Comparison of ENCODE assay signal across 8 mouse cellular contexts in genomic region chr11:115321906-115322693, GRCm38 (mm10). TPM values are rescaled to one million over a fixed set of nuclear protein-coding genes. Genes with fewer than 3 reads are reported as not detected.
A peak's percentile ranks its signal among the peaks of the same experiment; 100 is the strongest.
DNase-seq lines count a peak whose midpoint lies in the region; ATAC-seq and TF ChIP-seq lines count a peak whose summit lies in the region.

Gene Ush1g, minus strand, starts transcription at chr11:115322041.

- H3K9me3 ChIP-seq in embryonic facial prominence, embryonic 11.5 days (replicated peaks; ENCODE audit: control insufficient read depth, low read length): no peaks in the 10 kb centered on the region
- H3K9me3 ChIP-seq in limb, embryonic 15.5 days: no peaks in the 10 kb centered on the region
- H3K9me3 ChIP-seq in midbrain, postnatal 0 days (ENCODE audit: low read length): no peaks in the 10 kb centered on the region

- peak; percentile 33; the same call in 1 of the 2 replicates for ATAC-seq in embryonic facial prominence, embryonic 11.5 days (replicated peaks; ENCODE audit: insufficient number of reproducible peaks, low FRiP score, low TSS enrichment, low read depth)
- ATAC-seq in hematopoietic stem cell, adult 5-6 weeks (replicated peaks in 1 of 2; ENCODE audit: insufficient read depth in 1 of 2, low FRiP score in 2 of 2, low TSS enrichment in 1 of 2, low read depth in 1 of 2, poor library complexity in 2 of 2, severe bottlenecking in 2 of 2): peak; percentile 47 to 71; a peak in 3 of 4 replicates
- ATAC-seq in limb, embryonic 15.5 days (ENCODE audit: insufficient number of reproducible peaks, low FRiP score, low TSS enrichment, low read depth): no peak
- peak; percentile 39; the same call in 1 of the 2 replicates for ATAC-seq in midbrain, postnatal 0 days (ENCODE audit: low FRiP score)

- H3K27ac ChIP-seq in embryonic facial prominence, embryonic 11.5 days (replicated peaks; ENCODE audit: low read depth, low read length): no peak within 1 kb of the TSS
- no peak within 1 kb of the TSS for H3K27ac ChIP-seq in limb, embryonic 15.5 days
- H3K27ac ChIP-seq in midbrain, postnatal 0 days (ENCODE audit: low read depth, low read length): no peak within 1 kb of the TSS

- no peak within 1 kb of the TSS for H3K4me3 ChIP-seq in embryonic facial prominence, embryonic 11.5 days (ENCODE audit: low read depth, low read length)
- no peak within 1 kb of the TSS for H3K4me3 ChIP-seq in limb, embryonic 15.5 days
- H3K4me3 ChIP-seq in midbrain, postnatal 0 days (ENCODE audit: low read depth, low read length): peak within 1 kb of the TSS; percentile 5; the same call in 1 of the 2 replicates

- H3K4me2 ChIP-seq in embryonic facial prominence, embryonic 11.5 days (ENCODE audit: low read depth, low read length): peak within 1 kb of the TSS; percentile 8
- 0 out of 2 replicates have a peak within 1 kb of the TSS, but pooled peaks have one; percentile 10 for H3K4me2 ChIP-seq in limb, embryonic 15.5 days
- peak within 1 kb of the TSS; percentile 30 for H3K4me2 ChIP-seq in midbrain, postnatal 0 days (ENCODE audit: low read depth, low read length, poor library complexity, severe bottlenecking)

- H3K27me3 ChIP-seq in embryonic facial prominence, embryonic 11.5 days (ENCODE audit: control insufficient read depth, insufficient read depth, low read length): peaks cover 75% of the 10 kb centered on the region
- H3K27me3 ChIP-seq in limb, embryonic 15.5 days: peaks cover 94% of the 10 kb centered on the region
- peaks cover 62% of the 10 kb centered on the region for H3K27me3 ChIP-seq in midbrain, postnatal 0 days (ENCODE audit: insufficient read depth, low read length)

- no peaks in the 10 kb centered on the region for H3K4me1 ChIP-seq in embryonic facial prominence, embryonic 11.5 days (ENCODE audit: control insufficient read depth, insufficient read depth, low read length)
- H3K4me1 ChIP-seq in limb, embryonic 15.5 days: peaks cover 13% of the 10 kb centered on the region
- H3K4me1 ChIP-seq in midbrain, postnatal 0 days (ENCODE audit: insufficient read depth, low read length): no peaks in the 10 kb centered on the region

- no peaks in the 10 kb centered on the region for H3K36me3 ChIP-seq in embryonic facial prominence, embryonic 11.5 days (replicated peaks; ENCODE audit: control insufficient read depth, insufficient read depth, low read depth, low read length)
- no peaks in the 10 kb centered on the region for H3K36me3 ChIP-seq in limb, embryonic 15.5 days
- no peaks in the 10 kb centered on the region for H3K36me3 ChIP-seq in midbrain, postnatal 0 days (ENCODE audit: insufficient read depth, low read length)

- 4% methylated on average over 35 of the region's 35 CpGs for WGBS in embryonic facial prominence, embryonic 11.5 days
- WGBS in limb, embryonic 15.5 days: 6% methylated on average over 35 of the region's 35 CpGs
- WGBS in midbrain, postnatal 0 days: 5% methylated on average over 34 of the region's 35 CpGs

- peak; percentile 94 for TF ChIP-seq CTCF in midbrain, postnatal 0 days (IDR thresholded peaks at IDR 0.05)

- peak; percentile 65 for DNase-seq in right cerebral cortex, postnatal 4 days
- no peak for DNase-seq in right cerebral cortex, adult 2 months (ENCODE audit: low spot score in 2 of 2)
- peak; percentile 76 for DNase-seq in adrenal gland, postnatal 25 days
- peak; percentile 83 for DNase-seq in embryonic facial prominence, embryonic 11.5 days (ENCODE audit: low spot score)
- DNase-seq in midbrain, postnatal 0 days (ENCODE audit: low spot score): peak; percentile 74
- DNase-seq in urinary bladder, postnatal 36 days (ENCODE audit: low spot score in 2 of 2): peak; percentile 30 to 36

- 0 out of 2 replicates have a peak within 1 kb of the TSS, but pooled peaks have one; percentile 3 for H3K9ac ChIP-seq in embryonic facial prominence, embryonic 11.5 days (replicated peaks; ENCODE audit: low read length)
- no peak within 1 kb of the TSS for H3K9ac ChIP-seq in limb, embryonic 15.5 days
- no peak within 1 kb of the TSS for H3K9ac ChIP-seq in midbrain, postnatal 0 days (replicated peaks; ENCODE audit: low read length, poor library complexity, severe bottlenecking)

RNA-seq across cellular contexts. Expression of gene Ush1g, which starts in this region (rescaled TPM):
- total RNA-seq in adrenal gland, postnatal 25 days (2021): 0.62 and 0.79 TPM in 2 replicates
- not detected in 2 replicates for polyA plus RNA-seq in embryonic facial prominence, embryonic 11.5 days (2014; fragmentation: Nextera tagmentation; extraction: Ambion mirVana)
- not detected in 2 replicates for total RNA-seq in hematopoietic stem cell, adult 5-6 weeks (2017)
- 0.04 TPM in 1 of 2 replicates, not detected in the other for polyA plus RNA-seq in limb, embryonic 15.5 days (2015; fragmentation: Nextera tagmentation; extraction: Ambion mirVana)
- total RNA-seq in midbrain, postnatal 0 days (2014; rRNA removed): 0.14 TPM in 1 of 2 replicates, not detected in the other
- 0.21 and 0.32 TPM in 2 replicates for polyA plus RNA-seq in midbrain, postnatal 0 days (2015; fragmentation: Nextera tagmentation; extraction: Ambion mirVana)

Comparison
In these comparisons a context has a peak if more than half of its experiments do, and no peak if none do; other contexts are left out.
1. DNase-seq: peak in right cerebral cortex, postnatal 4 days (single experiment) and urinary bladder, postnatal 36 days (2 of 2); none in right cerebral cortex, adult 2 months (0 of 2).
2. Peak in DNase-seq in adrenal gland, postnatal 25 days; RNA of the gene not detected or under 1 TPM.
3. Peak in DNase-seq, ATAC-seq, H3K9ac ChIP-seq and H3K4me2 ChIP-seq in embryonic facial prominence, embryonic 11.5 days; RNA of the gene not detected or under 1 TPM.
4. Peak in ATAC-seq in hematopoietic stem cell, adult 5-6 weeks; RNA of the gene not detected or under 1 TPM.
5. Peak in DNase-seq, ATAC-seq, H3K4me3 ChIP-seq and H3K4me2 ChIP-seq in midbrain, postnatal 0 days; RNA of the gene not detected or under 1 TPM.
6. Peak in every context shown above with its lines, with median percentiles within 50 percentile points of each other: H3K4me2 ChIP-seq.